Mouse (Mus musculus) ES-Bruce4 (cell line): ENCODE data around the gene Tmem138.

Experiments used
- CTCF ChIP-seq: IDR thresholded peaks from one replicate; pipeline ENCODE4 v1.8.1; 2011; ENCODE audit warnings: low read depth, low read length
- EP300 ChIP-seq: IDR thresholded peaks from 2 replicates; pipeline ENCODE4 v1.6.1; 2011; ENCODE audit warnings: low read depth, low read length; ENCODE audit not compliant: insufficient read depth
- POLR2A ChIP-seq: IDR thresholded peaks from one replicate; pipeline ENCODE4 v1.8.1; 2011; ENCODE audit warnings: low read length; ENCODE audit not compliant: insufficient read depth

DNA sequence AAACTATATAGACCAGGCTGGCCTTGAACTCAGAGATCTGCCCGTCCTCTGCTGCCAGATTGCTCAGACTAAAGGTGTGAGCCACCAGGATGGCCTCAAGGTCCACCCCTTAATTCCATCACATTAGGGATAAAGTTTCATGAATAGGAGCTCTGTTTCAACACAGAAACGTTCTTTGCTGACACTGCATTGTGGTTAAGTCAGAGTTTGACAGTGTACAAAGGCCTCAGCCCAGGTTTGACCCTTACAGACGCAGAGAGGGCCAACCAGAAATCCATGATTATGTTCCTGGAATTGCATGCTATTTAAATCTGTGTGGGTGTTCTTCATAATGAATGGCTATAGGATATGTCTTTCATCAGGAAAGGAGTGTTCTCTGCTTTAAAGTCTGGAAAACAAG lies 13.1 kb upstream of the Tmem138 start:
- no peak for TF ChIP-seq CTCF
- no peak for TF ChIP-seq POLR2A
- no peak for TF ChIP-seq EP300
